22 mouse cellular contexts compared by ENCODE assay signal in genomic region chrX:93428956-93429737, GRCm38 (mm10).
DNase-seq lines count a peak whose midpoint lies in the region; ATAC-seq lines count a peak whose summit lies in the region.
"Had no signal": no experiment of that assay in that cellular context is flagged by ENCODE, and none has a peak within 500 bp of the region (broad histone marks: within the 10 kb centered on the region; RNA-seq: fewer than 3 reads in every experiment).

No protein-coding gene starts in this region.

- no peaks in the 10 kb centered on the region for H3K36me3 ChIP-seq in hindbrain, embryonic 11.5 days (ENCODE audit: control insufficient read depth, insufficient read depth, low read length)
- H3K36me3 ChIP-seq in hindbrain, embryonic 14.5 days (replicated peaks; ENCODE audit: control insufficient read depth, insufficient read depth), result no peaks in the 10 kb centered on the region
- no peaks in the 10 kb centered on the region for H3K36me3 ChIP-seq in neural tube, embryonic 11.5 days (ENCODE audit: control insufficient read depth, insufficient read depth, low read length)
- H3K36me3 ChIP-seq in neural tube, embryonic 15.5 days, result no peaks in the 10 kb centered on the region
- no peaks in the 10 kb centered on the region for H3K36me3 ChIP-seq in forebrain, embryonic 14.5 days (ENCODE audit: control insufficient read depth, insufficient read depth, low read length)
- no peaks in the 10 kb centered on the region for H3K36me3 ChIP-seq in kidney, embryonic 14.5 days (ENCODE audit: control insufficient read depth, insufficient read depth, low read length)
- H3K36me3 ChIP-seq: embryonic facial prominence, embryonic 15.5 days; hindbrain, embryonic 13.5 days had no signal

- H3K27ac ChIP-seq in hindbrain, embryonic 11.5 days (ENCODE audit: low read depth, low read length), result no peak overlapping the region
- H3K27ac ChIP-seq in hindbrain, embryonic 14.5 days, result no peak overlapping the region
- H3K27ac ChIP-seq in neural tube, embryonic 11.5 days (ENCODE audit: low read depth, low read length), result no peak overlapping the region
- H3K27ac ChIP-seq in neural tube, embryonic 15.5 days (replicated peaks), result no peak overlapping the region
- H3K27ac ChIP-seq in forebrain, embryonic 14.5 days (ENCODE audit: low read depth, low read length), result no peak overlapping the region
- H3K27ac ChIP-seq in kidney, embryonic 14.5 days (ENCODE audit: low read depth, low read length), result no peak overlapping the region
- H3K27ac ChIP-seq: embryonic facial prominence, embryonic 15.5 days; gastrocnemius, adult 2 months; hindbrain, embryonic 13.5 days had no signal

- H3K4me2 ChIP-seq in hindbrain, embryonic 11.5 days (replicated peaks; ENCODE audit: low read depth, low read length), result no peak overlapping the region
- H3K4me2 ChIP-seq in hindbrain, embryonic 14.5 days (replicated peaks), result no peak overlapping the region
- H3K4me2 ChIP-seq in neural tube, embryonic 11.5 days (ENCODE audit: low read depth), result no peak overlapping the region
- H3K4me2 ChIP-seq in neural tube, embryonic 15.5 days, result no peak overlapping the region
- peak overlapping the region; percentile 20; the same call in 1 of the 2 replicates for H3K4me2 ChIP-seq in forebrain, embryonic 14.5 days (ENCODE audit: low read length)
- no peak overlapping the region for H3K4me2 ChIP-seq in kidney, embryonic 14.5 days (replicated peaks; ENCODE audit: low read depth, low read length)
- H3K4me2 ChIP-seq: embryonic facial prominence, embryonic 15.5 days; hindbrain, embryonic 13.5 days; liver, embryonic 11.5 days had no signal

- H3K9ac ChIP-seq in hindbrain, embryonic 11.5 days (ENCODE audit: low read depth, low read length), result no peak overlapping the region
- no peak overlapping the region for H3K9ac ChIP-seq in hindbrain, embryonic 14.5 days
- H3K9ac ChIP-seq in neural tube, embryonic 11.5 days (ENCODE audit: low read length), result no peak overlapping the region
- H3K9ac ChIP-seq in neural tube, embryonic 15.5 days (replicated peaks), result no peak overlapping the region
- no peak overlapping the region for H3K9ac ChIP-seq in forebrain, embryonic 14.5 days (ENCODE audit: low read length)
- H3K9ac ChIP-seq in kidney, embryonic 14.5 days (ENCODE audit: low read depth, low read length), result no peak overlapping the region
- H3K9ac ChIP-seq: embryonic facial prominence, embryonic 15.5 days; hindbrain, embryonic 13.5 days had no signal

- no peaks in the 10 kb centered on the region for H3K9me3 ChIP-seq in hindbrain, embryonic 11.5 days (ENCODE audit: control insufficient read depth, low read length)
- H3K9me3 ChIP-seq in hindbrain, embryonic 14.5 days (ENCODE audit: control insufficient read depth, low read length), result no peaks in the 10 kb centered on the region
- no peaks in the 10 kb centered on the region for H3K9me3 ChIP-seq in neural tube, embryonic 11.5 days (ENCODE audit: control insufficient read depth, low read length)
- no peaks in the 10 kb centered on the region for H3K9me3 ChIP-seq in neural tube, embryonic 15.5 days (replicated peaks)
- H3K9me3 ChIP-seq in forebrain, embryonic 14.5 days (replicated peaks; ENCODE audit: control insufficient read depth, low read length), result no peaks in the 10 kb centered on the region
- no peaks in the 10 kb centered on the region for H3K9me3 ChIP-seq in kidney, embryonic 14.5 days (ENCODE audit: control insufficient read depth, low read length)
- H3K9me3 ChIP-seq: embryonic facial prominence, embryonic 15.5 days; hindbrain, embryonic 13.5 days had no signal

- H3K4me1 ChIP-seq in hindbrain, embryonic 11.5 days (replicated peaks; ENCODE audit: control insufficient read depth, insufficient read depth, low read length), result no peaks in the 10 kb centered on the region
- no peaks in the 10 kb centered on the region for H3K4me1 ChIP-seq in hindbrain, embryonic 14.5 days (replicated peaks; ENCODE audit: control insufficient read depth, insufficient read depth, low read length)
- H3K4me1 ChIP-seq in neural tube, embryonic 11.5 days (ENCODE audit: control insufficient read depth, insufficient read depth, low read length), result no peaks in the 10 kb centered on the region
- H3K4me1 ChIP-seq in neural tube, embryonic 15.5 days, result no peaks in the 10 kb centered on the region
- H3K4me1 ChIP-seq in forebrain, embryonic 14.5 days (ENCODE audit: control insufficient read depth, insufficient read depth, low read length), result no peaks in the 10 kb centered on the region; the same call in 1 of the 2 replicates
- H3K4me1 ChIP-seq in kidney, embryonic 14.5 days (ENCODE audit: control insufficient read depth, insufficient read depth, low read length), result no peaks in the 10 kb centered on the region
- H3K4me1 ChIP-seq: embryonic facial prominence, embryonic 15.5 days; hindbrain, embryonic 13.5 days had no signal

- DNase-seq in hindbrain, embryonic 11.5 days (ENCODE audit: low spot score), result peak; percentile 2
- no peak for DNase-seq in hindbrain, embryonic 14.5 days (ENCODE audit: low spot score)
- DNase-seq in neural tube, embryonic 11.5 days (ENCODE audit: low spot score), result peak; percentile 11
- DNase-seq in forebrain, embryonic 14.5 days (ENCODE audit: low spot score), result peak; percentile 76
- DNase-seq in gastrocnemius, postnatal 36 days, result no peak
- DNase-seq: adrenal gland, adult 8-10 months; cerebellum, adult 18-20 months; cerebellum, postnatal 36 days; gastrocnemius, adult 2 months; kidney, adult 11 months; kidney, postnatal 14 days; left cerebral cortex, postnatal 4 days; lung, adult 2 months; lung, postnatal 4 days; retina, postnatal 1 day; right cerebral cortex, postnatal 4 days; thymus, postnatal 25 days had no signal

- H3K27me3 ChIP-seq in hindbrain, embryonic 11.5 days (ENCODE audit: control insufficient read depth, insufficient read depth, low read length), result no peaks in the 10 kb centered on the region
- H3K27me3 ChIP-seq in hindbrain, embryonic 14.5 days (ENCODE audit: control insufficient read depth, insufficient read depth, low read length), result no peaks in the 10 kb centered on the region
- H3K27me3 ChIP-seq in neural tube, embryonic 11.5 days (ENCODE audit: control insufficient read depth, insufficient read depth, low read length), result no peaks in the 10 kb centered on the region
- no peaks in the 10 kb centered on the region for H3K27me3 ChIP-seq in neural tube, embryonic 15.5 days (replicated peaks)
- no peaks in the 10 kb centered on the region for H3K27me3 ChIP-seq in forebrain, embryonic 14.5 days (replicated peaks; ENCODE audit: control insufficient read depth, insufficient read depth, low read length)
- H3K27me3 ChIP-seq in kidney, embryonic 14.5 days (ENCODE audit: control insufficient read depth, insufficient read depth, low read length), result no peaks in the 10 kb centered on the region
- H3K27me3 ChIP-seq: embryonic facial prominence, embryonic 15.5 days; hindbrain, embryonic 13.5 days had no signal

- intact Hi-C loops in gastrocnemius, postnatal 36 days (cut with DNase I), result no loop called here

- 53% methylated on average over 9 of the region's 9 CpGs for WGBS in hindbrain, embryonic 11.5 days
- 37% methylated on average over 9 of the region's 9 CpGs for WGBS in hindbrain, embryonic 14.5 days
- 61% methylated on average over 9 of the region's 9 CpGs for WGBS in neural tube, embryonic 11.5 days
- WGBS in neural tube, embryonic 15.5 days, result 38% methylated on average over 9 of the region's 9 CpGs
- WGBS in forebrain, embryonic 14.5 days, result 35% methylated on average over 9 of the region's 9 CpGs
- 85% methylated on average over 9 of the region's 9 CpGs for WGBS in kidney, embryonic 14.5 days

- no peak overlapping the region for H3K4me3 ChIP-seq in hindbrain, embryonic 11.5 days (ENCODE audit: low read depth, low read length)
- no peak overlapping the region for H3K4me3 ChIP-seq in hindbrain, embryonic 14.5 days (replicated peaks; ENCODE audit: low read length)
- no peak overlapping the region for H3K4me3 ChIP-seq in neural tube, embryonic 11.5 days (ENCODE audit: low read depth, low read length)
- H3K4me3 ChIP-seq in neural tube, embryonic 15.5 days (replicated peaks), result no peak overlapping the region
- H3K4me3 ChIP-seq in forebrain, embryonic 14.5 days (ENCODE audit: low read depth, low read length), result no peak overlapping the region
- H3K4me3 ChIP-seq in kidney, embryonic 14.5 days (ENCODE audit: low read length), result no peak overlapping the region
- H3K4me3 ChIP-seq: embryonic facial prominence, embryonic 15.5 days; gastrocnemius, adult 2 months; hindbrain, embryonic 13.5 days had no signal

- ATAC-seq in hindbrain, embryonic 11.5 days (ENCODE audit: low FRiP score), result no peak
- no peak for ATAC-seq in hindbrain, embryonic 14.5 days (ENCODE audit: low FRiP score)
- no peak for ATAC-seq in neural tube, embryonic 11.5 days (ENCODE audit: insufficient read depth, low FRiP score, low TSS enrichment)
- no peak for ATAC-seq in neural tube, embryonic 15.5 days (ENCODE audit: low FRiP score)
- ATAC-seq in forebrain, embryonic 14.5 days, result peak; percentile 88
- no peak for ATAC-seq in kidney, embryonic 14.5 days (ENCODE audit: low FRiP score, low TSS enrichment)

Comparison
In these comparisons a context has a peak if more than half of its experiments do, and no peak if none do; other contexts are left out.
1. DNase-seq: peak in hindbrain, embryonic 11.5 days (single experiment), neural tube, embryonic 11.5 days (single experiment) and forebrain, embryonic 14.5 days (single experiment); none in hindbrain, embryonic 14.5 days (single experiment) and gastrocnemius, postnatal 36 days (0 of 2).